Mouse (Mus musculus): ENCODE data around the gene Mtx2. TPM values are rescaled to one million over a fixed set of nuclear protein-coding genes. Genes with fewer than 3 reads are reported as not detected.

Gene Mtx2
- polyA plus RNA-seq, 1 experiment from 2014 or later: 92.5 TPM

Other genes with a start within 250 kb of the Mtx2 start
- gene Lnpk, start 246.4 kb upstream of the Mtx2 start, polyA plus RNA-seq (2015; fragmentation: Nextera tagmentation; extraction: Ambion mirVana): 20.0 and 20.9 TPM in 2 replicates
- gene Evx2, start 166.2 kb upstream of the Mtx2 start, polyA plus RNA-seq (2015; fragmentation: Nextera tagmentation; extraction: Ambion mirVana): not detected in 2 replicates
- not detected in 2 replicates for gene Hoxd13, start 157.5 kb upstream of the Mtx2 start, polyA plus RNA-seq (2015; fragmentation: Nextera tagmentation; extraction: Ambion mirVana)
- 0.18 TPM in 1 of 2 replicates, not detected in the other for gene Hoxd12, start 150.8 kb upstream of the Mtx2 start, polyA plus RNA-seq (2015; fragmentation: Nextera tagmentation; extraction: Ambion mirVana)
- gene Hoxd11, start 146.2 kb upstream of the Mtx2 start, polyA plus RNA-seq (2015; fragmentation: Nextera tagmentation; extraction: Ambion mirVana): 0.90 TPM in 1 of 2 replicates, not detected in the other
- 0.09 and 2.4 TPM in 2 replicates for gene Hoxd10, start 133.9 kb upstream of the Mtx2 start, polyA plus RNA-seq (2015; fragmentation: Nextera tagmentation; extraction: Ambion mirVana)
- 0.61 and 1.3 TPM in 2 replicates for gene Hoxd9, start 128.1 kb upstream of the Mtx2 start, polyA plus RNA-seq (2015; fragmentation: Nextera tagmentation; extraction: Ambion mirVana)
- 1.9 and 3.2 TPM in 2 replicates for gene Hoxd8, start 121.2 kb upstream of the Mtx2 start, polyA plus RNA-seq (2015; fragmentation: Nextera tagmentation; extraction: Ambion mirVana)
- 14.4 and 15.8 TPM in 2 replicates for gene Hoxd3, start 113.9 kb upstream of the Mtx2 start, polyA plus RNA-seq (2015; fragmentation: Nextera tagmentation; extraction: Ambion mirVana)
- gene Hoxd4, start 113.9 kb upstream of the Mtx2 start, polyA plus RNA-seq (2015; fragmentation: Nextera tagmentation; extraction: Ambion mirVana): 0.53 and 0.92 TPM in 2 replicates
- not detected in 2 replicates for gene Gm28230, start 99.1 kb upstream of the Mtx2 start, polyA plus RNA-seq (2015; fragmentation: Nextera tagmentation; extraction: Ambion mirVana)
- 0.13 TPM in 2 replicates for gene Hoxd1, start 62.8 kb upstream of the Mtx2 start, polyA plus RNA-seq (2015; fragmentation: Nextera tagmentation; extraction: Ambion mirVana)

Measured in stomach, embryonic 15.5 days (tissue).